Mouse (Mus musculus) megakaryocyte, embryonic 14.5 days (primary cell): Measurements from ENCODE around the gene Trim8. TPM values are rescaled to one million over a fixed set of nuclear protein-coding genes. Genes with fewer than 3 reads are reported as not detected.
A peak's percentile ranks its signal among the peaks of the same experiment; 100 is the strongest.

Source experiments
- H3K27me3 ChIP-seq: replicated peaks from 2 replicates; pipeline ENCODE3; 2012; ENCODE audit warnings: inconsistent platforms
- H3K36me3 ChIP-seq: replicated peaks from 2 replicates; pipeline ENCODE3; 2012; ENCODE audit warnings: low read length, inconsistent platforms, mixed read lengths
- H3K4me1 ChIP-seq: 2 replicates; pipeline ENCODE4 v1.6.1; 2012; ENCODE audit warnings: inconsistent platforms
- H3K4me3 ChIP-seq: replicated peaks from 2 replicates; pipeline ENCODE3; 2012; ENCODE audit warnings: moderate library complexity, mild to moderate bottlenecking, inconsistent platforms
- H3K9me3 ChIP-seq: 2 replicates; pipeline ENCODE4 v1.6.1; 2012; ENCODE audit warnings: inconsistent platforms
- FLI1 ChIP-seq: IDR thresholded peaks from 2 replicates; pipeline ENCODE4 v1.6.1; 2012; ENCODE audit warnings: low read length, inconsistent platforms, mixed read lengths
- GATA1 ChIP-seq: IDR thresholded peaks from 3 replicates; pipeline ENCODE4 v1.6.1; 2012; ENCODE audit warnings: mixed read lengths, low read length, inconsistent platforms, borderline replicate concordance
- polyA plus RNA-seq: library from polyadenylated mRNA; stranded (reverse); fragments of >175 nt; gene quantifications from 2 replicates; pipeline ENCODE4 v1.2.3, GENCODE M21; 2012; ENCODE audit warnings: low replicate concordance; ENCODE audit not compliant: insufficient read depth

Trim8 gene
- polyA plus RNA-seq, 1 experiment: 207 TPM

GRCm38 (mm10) chr19:46518828-46519621, 17.5 kb downstream of the Trim8 start:
- no peak for TF ChIP-seq GATA1
- no peak for TF ChIP-seq FLI1
- peaks cover 98% of the 10 kb centered on the region for H3K4me1 ChIP-seq

DNA sequence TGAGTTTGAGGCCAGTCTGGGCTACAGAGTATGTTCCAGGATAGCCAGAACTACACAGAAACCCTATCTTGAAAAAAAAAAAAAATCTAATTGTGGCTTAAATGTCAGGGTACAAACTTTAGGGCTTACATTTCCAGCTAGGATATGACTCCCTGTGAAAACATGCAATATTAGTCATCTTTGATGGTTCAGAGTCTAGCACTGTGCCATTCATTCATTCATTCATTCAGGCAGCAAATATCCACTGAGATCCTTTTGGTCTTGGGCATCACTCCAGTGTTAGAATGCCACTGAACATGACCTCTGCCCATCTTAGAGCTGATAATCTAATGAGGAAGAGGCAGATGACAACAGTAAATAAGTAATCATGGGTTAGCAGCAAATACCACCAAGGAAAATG, 20.2 kb downstream of the Trim8 start:
- Histone ChIP-seq H3K27me3 (no peaks in the 10 kb centered on the region), H3K36me3 (peaks cover 13% of the 10 kb centered on the region), H3K4me3 (peak overlapping the region; percentile 85), H3K9me3 (no peaks in the 10 kb centered on the region), H3K4me1 (peaks cover 92% of the 10 kb centered on the region)
- TF ChIP-seq FLI1 (no peak), GATA1 (no peak)

More at GRCm38 (mm10) chr19:46518828-46519621, 17.5 kb downstream of the Trim8 start:
- H3K36me3 ChIP-seq: peaks cover 40% of the 10 kb centered on the region
- H3K4me3 ChIP-seq: peak overlapping the region; percentile 78
- no peaks in the 10 kb centered on the region for H3K27me3 ChIP-seq
- no peaks in the 10 kb centered on the region for H3K9me3 ChIP-seq

GRCm38 (mm10) chr19:46522433-46523044, 21.0 kb downstream of the Trim8 start:
- no peaks in the 10 kb centered on the region for H3K9me3 ChIP-seq
- peaks cover 92% of the 10 kb centered on the region for H3K4me1 ChIP-seq
- H3K27me3 ChIP-seq: no peaks in the 10 kb centered on the region
- peak overlapping the region; percentile 86 for H3K4me3 ChIP-seq
- no peak for TF ChIP-seq FLI1
- TF ChIP-seq GATA1: no peak
- peaks cover 5% of the 10 kb centered on the region for H3K36me3 ChIP-seq

GRCm38 (mm10) chr19:46523131-46523479, 21.6 kb downstream of the Trim8 start:
- peaks cover 92% of the 10 kb centered on the region for H3K4me1 ChIP-seq
- no peaks in the 10 kb centered on the region for H3K9me3 ChIP-seq
- no peak for TF ChIP-seq FLI1
- no peak for TF ChIP-seq GATA1
- H3K4me3 ChIP-seq: peak overlapping the region; percentile 75
- no peaks in the 10 kb centered on the region for H3K27me3 ChIP-seq
- H3K36me3 ChIP-seq: no peaks in the 10 kb centered on the region

DNA sequence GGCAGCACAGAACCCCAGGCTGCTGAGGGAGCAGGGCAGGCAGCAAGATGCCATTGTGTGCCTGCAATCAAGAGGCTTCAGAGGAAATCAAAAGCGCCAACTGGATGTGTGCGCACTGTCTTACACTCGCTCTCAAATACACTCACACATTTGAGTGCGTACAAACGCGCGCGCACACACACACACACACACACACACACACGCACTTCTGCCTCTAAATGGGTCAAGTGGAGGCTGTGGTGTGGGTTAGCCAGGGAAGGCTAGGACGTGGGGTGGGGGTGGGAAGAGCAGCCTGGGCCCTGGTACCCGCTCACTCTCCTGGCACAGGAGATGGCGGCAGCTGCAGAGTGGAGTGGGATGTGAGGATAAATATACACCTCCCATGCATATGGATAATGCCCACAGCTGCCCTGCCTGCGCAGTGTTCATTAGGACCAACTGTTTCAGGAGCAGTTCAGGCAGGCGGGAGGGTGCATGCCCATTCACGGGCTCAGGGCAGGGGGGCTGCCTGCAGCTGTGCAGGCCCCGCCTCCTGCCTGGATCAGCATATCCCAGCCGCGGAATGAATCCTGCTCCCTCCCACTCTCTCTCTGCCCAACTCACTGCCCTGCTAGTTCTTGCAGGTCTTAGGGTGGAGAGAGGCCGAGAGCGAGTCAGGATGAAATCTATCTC, 22.1 kb downstream of the Trim8 start:
- H3K4me1 ChIP-seq: peaks cover 92% of the 10 kb centered on the region
- no peaks in the 10 kb centered on the region for H3K36me3 ChIP-seq
- H3K9me3 ChIP-seq: no peaks in the 10 kb centered on the region
- H3K27me3 ChIP-seq: no peaks in the 10 kb centered on the region
- TF ChIP-seq GATA1 (no peak), FLI1 (no peak)
- H3K4me3 ChIP-seq: peak overlapping the region; percentile 75

DNA sequence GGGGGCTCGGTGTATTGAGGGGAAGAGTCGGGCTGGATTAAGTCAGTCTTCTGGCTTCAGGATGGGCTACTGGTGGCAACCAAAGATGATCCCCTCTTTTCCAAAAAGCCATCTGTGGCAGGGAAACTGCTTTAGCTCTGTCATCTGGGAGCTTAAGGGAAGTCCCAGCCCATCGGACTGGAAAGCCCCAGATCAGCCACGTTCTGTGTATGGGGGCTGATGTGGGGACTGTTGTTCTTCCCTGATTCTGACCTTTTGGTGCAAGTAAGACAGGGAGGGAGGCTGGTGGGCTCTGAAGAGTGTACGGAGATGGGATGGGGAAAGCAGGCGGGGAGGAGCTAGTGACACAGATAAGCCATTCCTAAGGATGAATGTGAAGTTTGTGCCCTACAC, 22.6 kb downstream of the Trim8 start:
- no peaks in the 10 kb centered on the region for H3K9me3 ChIP-seq
- H3K36me3 ChIP-seq: no peaks in the 10 kb centered on the region
- peak overlapping the region; percentile 48 for H3K4me3 ChIP-seq
- H3K27me3 ChIP-seq: no peaks in the 10 kb centered on the region
- TF ChIP-seq FLI1: no peak
- TF ChIP-seq GATA1: no peak
- H3K4me1 ChIP-seq: peaks cover 92% of the 10 kb centered on the region

- Histone ChIP-seq H3K4me1 (peaks cover 92% of the 10 kb centered on the region), H3K36me3 (no peaks in the 10 kb centered on the region), H3K9me3 (no peaks in the 10 kb centered on the region), H3K27me3 (no peaks in the 10 kb centered on the region), H3K4me3 (peak overlapping the region; percentile 48)
- TF ChIP-seq FLI1 (no peak), GATA1 (no peak)
Measured at GRCm38 (mm10) chr19:46524601-46525321, 23.3 kb downstream of the Trim8 start.

GRCm38 (mm10) chr19:46525691-46526631, 24.5 kb downstream of the Trim8 start:
- no peak overlapping the region for H3K4me3 ChIP-seq
- no peaks in the 10 kb centered on the region for H3K27me3 ChIP-seq
- no peaks in the 10 kb centered on the region for H3K9me3 ChIP-seq
- TF ChIP-seq GATA1: no peak
- no peak for TF ChIP-seq FLI1
- H3K4me1 ChIP-seq: peaks cover 92% of the 10 kb centered on the region
- peaks cover 4% of the 10 kb centered on the region for H3K36me3 ChIP-seq
